Mouse (Mus musculus) heart, adult 2 months (tissue): Measurements from ENCODE around the gene Gm28539.

Source experiments
- EP300 ChIP-seq: fragments of 200-500 bp; IDR thresholded peaks from 2 replicates; pipeline ENCODE4 v1.6.1; 2011; ENCODE audit warnings: low read depth, low read length, control low read depth; ENCODE audit not compliant: insufficient read depth
- POLR2A ChIP-seq: fragments of 200-500 bp; IDR thresholded peaks from 2 replicates; pipeline ENCODE4 v1.6.1; 2011; ENCODE audit warnings: mild to moderate bottlenecking, low read depth, low read length, control low read depth; ENCODE audit not compliant: insufficient read depth

DNA sequence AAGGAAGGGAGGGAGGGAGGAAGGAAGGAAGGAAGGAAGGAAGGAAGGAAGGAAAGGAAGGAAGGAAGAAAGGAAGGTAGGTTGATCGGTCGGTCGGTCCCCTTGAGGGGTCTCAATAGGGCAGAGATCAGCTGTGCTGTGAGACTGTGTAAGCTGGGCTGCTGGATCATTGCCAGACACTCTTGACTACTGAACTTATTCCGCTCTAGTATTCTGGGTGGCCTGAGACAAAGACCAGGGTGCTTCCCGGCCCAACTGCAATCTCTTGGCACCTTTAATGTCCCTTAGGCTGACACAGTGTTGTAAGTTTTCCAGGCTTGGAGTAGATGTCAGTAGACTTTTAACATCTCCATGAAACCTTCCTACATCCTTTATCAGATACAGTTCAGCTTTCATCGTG is 7.3 kb upstream of the Gm28539 start:
- no peak for TF ChIP-seq POLR2A
- no peak for TF ChIP-seq EP300
